Comparison of ENCODE assay signal across 22 mouse cellular contexts in the genomic region with DNA sequence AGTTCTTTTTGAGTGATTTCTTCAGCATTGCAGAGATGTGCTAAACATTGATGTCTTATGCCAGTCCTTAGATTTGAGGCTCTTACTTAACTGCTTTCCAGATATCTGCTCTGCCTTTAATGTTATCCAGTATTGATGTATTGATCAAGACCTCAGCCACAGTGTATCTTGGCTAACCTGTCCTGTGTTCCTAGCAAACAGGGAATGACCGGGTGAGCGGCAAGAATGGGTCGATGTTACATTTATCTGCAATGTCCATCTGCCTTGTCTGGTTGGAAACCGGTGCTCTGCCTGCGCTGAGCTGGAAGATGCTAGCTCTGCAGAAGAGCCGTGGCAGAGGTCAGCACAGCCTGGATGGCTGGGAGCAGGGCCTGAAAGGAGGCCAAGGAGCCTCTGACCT.
DNase-seq lines count a peak whose midpoint lies in the region; ATAC-seq and TF ChIP-seq lines count a peak whose summit lies in the region.
"Had no signal": no experiment of that assay in that cellular context is flagged by ENCODE, and none has a peak within 500 bp of the region (broad histone marks: within the 10 kb centered on the region; RNA-seq: fewer than 3 reads in every experiment).

No protein-coding gene starts in this region.

- peak; percentile 86 for DNase-seq in liver, adult 2 months (ENCODE audit: extremely low read depth, low read depth, low spot score)
- DNase-seq in liver (no peak), adipocyte (ENCODE audit: low spot score) (peak; percentile 46)
- peak; percentile 72 for DNase-seq in midbrain, embryonic 11.5 days (ENCODE audit: low spot score, missing footprints)
- DNase-seq in midbrain, embryonic 10.5 days (ENCODE audit: low spot score): no peak
- DNase-seq in cerebellum, adult 9-11 months: no peak
- DNase-seq: adrenal gland, adult 2 months; adrenal gland, adult 8-10 months; adrenal gland, postnatal 10 days; adrenal gland, postnatal 14 days; adrenal gland, postnatal 25 days; adrenal gland, postnatal 36 days; B cell, adult 2 months; cerebellum, adult 11 months; cerebellum, adult 11-12 months; cerebellum, adult 18-20 months; cerebellum, adult 2 months had no signal

- H3K4me3 ChIP-seq in liver, adult 2 months (ENCODE audit: insufficient read depth, low read depth, low read length): no peak overlapping the region
- H3K4me3 ChIP-seq in midbrain, embryonic 11.5 days (ENCODE audit: low read depth, low read length): no peak overlapping the region
- H3K4me3 ChIP-seq in midbrain, embryonic 10.5 days: no peak overlapping the region

- WGBS in liver, adult 2 months: 21% methylated on average over 6 of the region's 6 CpGs
- WGBS in midbrain, embryonic 11.5 days: 76% methylated on average over 6 of the region's 6 CpGs
- WGBS in midbrain, embryonic 10.5 days: 91% methylated on average over 6 of the region's 6 CpGs

- no peak for ATAC-seq in midbrain, embryonic 11.5 days (ENCODE audit: low FRiP score)
- ATAC-seq: activated CD4-positive, CD25-positive, alpha-beta regulatory T cell, adult 4 months; CD4-positive, CD25-positive, alpha-beta regulatory T cell, adult 4 months; Patski had no signal

- no peak for TF ChIP-seq CTCF in liver, adult 2 months (IDR thresholded peaks at IDR 0.05; ENCODE audit: low read depth, low read length)

- peaks cover 12% of the 10 kb centered on the region; the same call in 1 of the 2 replicates for H3K27me3 ChIP-seq in liver, adult 2 months (ENCODE audit: control insufficient read depth, insufficient read depth, low read length)
- no peaks in the 10 kb centered on the region for H3K27me3 ChIP-seq in midbrain, embryonic 11.5 days (ENCODE audit: control insufficient read depth, insufficient read depth, low read length)
- no peaks in the 10 kb centered on the region for H3K27me3 ChIP-seq in midbrain, embryonic 10.5 days (ENCODE audit: low read depth, poor library complexity, severe bottlenecking)
- H3K27me3 ChIP-seq: CH12.LX, Patski had no signal

- no peaks in the 10 kb centered on the region for H3K79me2 ChIP-seq in liver, adult 2 months (ENCODE audit: control insufficient read depth, insufficient read depth, low read length)

- TF ChIP-seq POLR2A in liver, adult 2 months (IDR thresholded peaks at IDR 0.05; ENCODE audit: extremely low read depth, insufficient read depth, low read length): no peak

- H3K4me1 ChIP-seq in liver, adult 2 months (ENCODE audit: control insufficient read depth, insufficient read depth, low read length): no peaks in the 10 kb centered on the region
- peaks cover under 1% of the 10 kb centered on the region; the same call in 1 of the 2 replicates for H3K4me1 ChIP-seq in midbrain, embryonic 11.5 days (ENCODE audit: control insufficient read depth, insufficient read depth, low read length)
- peaks cover 14% of the 10 kb centered on the region for H3K4me1 ChIP-seq in midbrain, embryonic 10.5 days

- H3K9me3 ChIP-seq in midbrain, embryonic 11.5 days (ENCODE audit: control insufficient read depth, low read length): no peaks in the 10 kb centered on the region; the same call in 1 of the 2 replicates
- H3K9me3 ChIP-seq in midbrain, embryonic 10.5 days (replicated peaks): no peaks in the 10 kb centered on the region

- no peak overlapping the region for H3K27ac ChIP-seq in liver, adult 2 months (replicated peaks; ENCODE audit: insufficient read depth, low read depth, low read length)
- H3K27ac ChIP-seq in midbrain, embryonic 11.5 days (ENCODE audit: low read depth, low read length): no peak overlapping the region
- H3K27ac ChIP-seq in midbrain, embryonic 10.5 days (replicated peaks): no peak overlapping the region

- no peaks in the 10 kb centered on the region for H3K36me3 ChIP-seq in liver, adult 2 months (ENCODE audit: control insufficient read depth, insufficient read depth, low read length)
- H3K36me3 ChIP-seq in midbrain, embryonic 11.5 days (ENCODE audit: control insufficient read depth, insufficient read depth, low read length): no peaks in the 10 kb centered on the region
- H3K36me3 ChIP-seq in midbrain, embryonic 10.5 days: peaks cover 8% of the 10 kb centered on the region
- H3K36me3 ChIP-seq: G1E had no signal

- no peak overlapping the region for H3K4me2 ChIP-seq in midbrain, embryonic 11.5 days

- H3K9ac ChIP-seq in liver, adult 2 months (ENCODE audit: low read depth, low read length): no peak overlapping the region
- no peak overlapping the region for H3K9ac ChIP-seq in midbrain, embryonic 11.5 days (ENCODE audit: low read length)

Comparison
In these comparisons a context has a peak if more than half of its experiments do, and no peak if none do; other contexts are left out.
1. DNase-seq: peak in liver, adult 2 months (single experiment), midbrain, embryonic 11.5 days (single experiment) and adipocyte (single experiment); none in liver (single experiment), midbrain, embryonic 10.5 days (single experiment) and cerebellum, adult 9-11 months (single experiment).